Mouse (Mus musculus) megakaryocyte progenitor cell, adult 5-6 weeks (primary cell): ENCODE measurements around the gene Scfd2. TPM values are rescaled to one million over a fixed set of nuclear protein-coding genes. Genes with fewer than 3 reads are reported as not detected.

Experiments used
- ATAC-seq: replicated peaks from 2 replicates; pipeline ENCODE4 v1.8.0; 2016; ENCODE audit warnings: mild to moderate bottlenecking, moderate TSS enrichment, inconsistent platforms; ENCODE audit not compliant: poor library complexity
- total RNA-seq, 2 experiments: library from RNA; stranded (forward) in 1 of 2; stranded (reverse) in 1 of 2; fragments of 157-497, 149-512 nt in 1 of 2; fragments of 200-1000 nt in 1 of 2; gene quantifications; 2 replicates each; pipeline versions ENCODE4 v1.2.3 to v1.2.4; 2015 to 2017

The Scfd2 gene
- total RNA-seq, 2 experiments from 2014 or later = 17.8 to 20.2 TPM

GRCm38 (mm10) chr5:74250308-74250707 is 281.3 kb downstream of the Scfd2 start:
- ATAC-seq = no peak

DNA sequence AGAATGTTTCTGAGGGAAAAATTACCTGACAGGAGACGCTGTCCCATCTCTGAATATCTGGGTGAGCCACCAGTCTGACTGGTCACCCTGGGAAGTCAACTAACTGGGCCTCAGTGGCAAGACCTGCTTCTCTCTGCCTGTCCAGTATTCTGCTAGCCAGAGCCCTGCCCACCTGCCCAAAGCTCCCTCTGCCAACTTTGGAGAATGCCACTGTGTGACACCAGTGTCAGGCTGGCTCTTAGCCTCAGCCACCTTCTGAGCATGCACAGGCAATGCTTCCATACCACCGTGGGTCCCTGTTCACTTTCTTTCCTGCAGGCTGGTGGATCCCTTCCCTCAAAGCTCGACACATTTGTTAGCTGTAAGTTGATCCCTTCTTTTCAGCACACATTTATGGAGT is 281.8 kb downstream of the Scfd2 start:
- no peak for ATAC-seq

DNA sequence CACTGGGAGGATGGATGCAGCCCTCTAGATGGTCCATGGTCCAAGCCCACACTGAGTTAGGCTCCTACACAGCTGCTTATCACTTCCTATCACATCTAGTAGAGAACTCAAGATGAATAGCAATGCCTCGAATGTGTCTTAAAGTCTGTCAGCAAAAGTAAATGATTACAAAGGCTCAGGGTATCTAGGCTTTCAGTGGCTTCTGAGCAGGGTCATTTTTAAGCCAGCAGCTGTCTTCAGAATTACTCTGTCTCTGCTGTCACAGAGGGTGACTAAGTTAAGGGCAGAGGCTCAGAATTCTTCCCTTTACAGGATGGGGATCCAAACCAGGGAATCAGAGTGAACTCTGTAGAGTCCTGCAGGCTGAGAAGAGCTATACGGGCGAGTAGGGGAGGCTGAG is 284.6 kb downstream of the Scfd2 start:
- no peak for ATAC-seq

- ATAC-seq = no peak
Measured at GRCm38 (mm10) chr5:74246453-74246852, 285.1 kb downstream of the Scfd2 start.

DNA sequence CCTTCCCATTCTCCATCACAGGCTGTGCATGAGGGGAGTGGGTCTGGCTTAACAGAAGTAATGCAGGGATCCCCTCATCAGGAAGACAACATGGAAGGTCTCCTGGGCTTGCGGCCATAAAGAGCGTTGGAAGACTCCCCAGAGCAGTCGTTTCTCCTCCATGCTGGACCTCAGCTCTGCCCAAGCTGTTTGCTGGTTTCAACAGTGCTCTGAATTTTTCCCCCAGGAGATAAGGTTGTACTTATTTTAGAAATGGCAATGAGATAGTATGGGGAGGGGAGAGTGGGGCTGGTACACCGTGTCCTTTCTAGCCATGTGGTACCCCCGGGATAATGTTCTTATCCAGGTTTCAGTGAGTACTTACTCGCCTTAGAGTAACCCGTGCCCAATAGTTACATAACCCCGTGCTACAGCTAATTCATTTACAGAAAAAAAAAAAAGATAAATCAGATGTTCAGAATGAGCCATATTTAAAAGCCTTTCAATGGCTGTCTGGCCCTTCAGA is 285.9 kb downstream of the Scfd2 start:
- ATAC-seq = no peak

- no peak for ATAC-seq
Measured at GRCm38 (mm10) chr5:74244406-74245019, 287.0 kb downstream of the Scfd2 start.

GRCm38 (mm10) chr5:74242654-74243053 is 288.9 kb downstream of the Scfd2 start:
- no peak for ATAC-seq

- ATAC-seq = no peak
Measured at GRCm38 (mm10) chr5:74240926-74241680, 290.5 kb downstream of the Scfd2 start.

DNA sequence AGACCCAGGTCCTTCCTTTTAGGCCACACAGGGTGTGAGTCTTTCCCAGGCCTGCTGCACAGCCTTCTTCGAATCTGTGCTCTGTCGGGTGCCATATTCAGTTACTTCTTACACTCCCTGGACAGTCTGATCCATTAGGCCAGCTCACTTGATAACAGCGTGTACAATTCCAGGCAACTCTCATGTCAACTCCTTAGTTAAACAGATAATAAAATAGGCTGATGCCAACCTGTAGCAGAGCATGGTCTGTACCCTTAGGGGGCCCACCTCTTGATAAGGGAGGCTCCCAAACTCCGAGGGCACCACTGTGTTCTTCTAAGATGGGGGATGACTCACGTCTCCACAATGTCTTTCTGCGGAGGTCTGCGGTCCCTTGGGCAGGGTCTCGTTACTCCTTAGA is 291.3 kb downstream of the Scfd2 start:
- no peak for ATAC-seq

DNA sequence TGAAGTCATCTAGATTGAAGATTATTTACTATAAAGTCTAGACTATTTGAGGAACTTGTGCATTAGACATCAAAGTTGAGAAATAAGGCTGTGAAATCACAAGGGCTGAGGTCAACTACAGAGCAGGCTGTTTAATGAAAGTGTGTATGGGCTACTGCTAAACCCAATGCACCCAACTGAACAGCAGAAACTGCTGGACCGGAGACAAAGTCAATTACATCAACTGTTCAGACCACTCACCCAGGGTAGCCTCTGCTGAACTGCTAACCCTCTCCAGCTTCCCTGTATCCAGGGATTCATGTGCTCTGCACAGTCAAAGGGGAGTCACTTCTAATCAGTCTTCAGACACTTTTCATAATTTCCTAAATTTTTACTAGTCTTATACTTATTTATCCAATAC is 292.2 kb downstream of the Scfd2 start:
- ATAC-seq = no peak

DNA sequence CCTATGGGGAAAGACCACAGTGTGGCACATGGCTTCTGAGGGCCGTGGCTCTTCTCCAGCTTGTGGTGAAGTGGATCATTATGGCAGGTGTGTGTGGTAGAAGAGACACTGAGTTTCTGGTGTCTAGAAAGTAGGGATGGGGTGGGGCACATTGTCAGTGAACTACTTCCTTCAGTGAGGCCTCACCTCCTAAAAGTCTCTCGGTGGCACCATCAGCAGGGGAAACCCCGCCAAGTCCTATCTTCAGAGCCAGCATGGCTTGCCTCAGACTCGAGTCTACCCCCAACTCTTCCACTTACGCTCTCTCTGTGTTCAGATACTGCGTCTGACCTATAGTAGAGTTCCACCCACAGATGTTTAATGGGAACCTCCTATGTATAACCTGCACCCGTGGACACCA is 297.8 kb downstream of the Scfd2 start:
- no peak for ATAC-seq

DNA sequence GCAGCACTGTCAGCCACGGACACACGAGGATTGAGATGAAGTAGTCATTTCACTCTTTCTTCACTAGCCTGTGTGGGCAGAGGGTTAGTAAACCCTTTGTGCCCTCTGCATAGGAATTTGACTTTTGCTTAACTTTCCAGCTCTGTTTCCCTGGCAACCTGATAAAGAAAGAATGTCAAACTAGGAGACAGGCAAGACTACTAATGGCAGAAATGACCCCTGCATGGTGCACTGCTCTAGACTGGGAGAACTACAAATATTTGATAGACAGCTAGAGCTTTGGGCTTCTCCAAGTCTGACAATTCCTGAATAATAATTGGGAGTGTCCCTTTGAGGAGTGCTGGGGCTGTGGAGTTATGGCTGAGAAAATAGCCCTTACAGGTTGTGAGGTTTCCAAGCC is 301.0 kb downstream of the Scfd2 start:
- ATAC-seq = no peak

DNA sequence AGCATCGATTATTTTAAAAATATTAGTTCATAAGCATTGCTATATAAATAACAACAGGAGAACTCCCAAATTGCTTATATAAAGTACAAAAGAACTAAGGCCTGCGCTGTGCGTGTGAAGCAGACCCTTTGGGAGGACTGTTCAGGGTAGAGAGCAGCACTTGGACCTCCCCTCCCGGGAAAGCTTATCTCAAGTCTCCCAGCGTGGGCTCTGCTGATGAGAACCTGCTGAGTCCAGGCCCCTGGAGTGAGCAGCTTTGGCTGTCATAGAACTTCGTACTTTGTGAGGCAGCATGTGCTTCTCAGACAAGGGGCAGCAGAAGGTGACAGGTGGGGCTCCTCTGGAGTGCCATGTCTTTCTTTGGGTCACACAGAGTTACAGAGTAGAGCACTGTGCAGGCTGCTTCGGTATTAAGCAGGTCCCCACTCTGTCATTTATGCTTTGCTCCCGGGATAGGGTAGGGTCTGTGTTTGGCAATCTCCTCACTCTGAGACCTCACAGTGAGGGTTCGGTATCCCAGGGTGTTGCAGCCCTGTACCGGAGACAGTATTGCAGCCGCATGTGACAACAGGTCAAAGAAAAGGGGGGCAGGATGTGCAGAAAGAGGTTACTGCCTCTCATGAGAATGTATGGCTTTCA is 301.7 kb downstream of the Scfd2 start:
- no peak for ATAC-seq

DNA sequence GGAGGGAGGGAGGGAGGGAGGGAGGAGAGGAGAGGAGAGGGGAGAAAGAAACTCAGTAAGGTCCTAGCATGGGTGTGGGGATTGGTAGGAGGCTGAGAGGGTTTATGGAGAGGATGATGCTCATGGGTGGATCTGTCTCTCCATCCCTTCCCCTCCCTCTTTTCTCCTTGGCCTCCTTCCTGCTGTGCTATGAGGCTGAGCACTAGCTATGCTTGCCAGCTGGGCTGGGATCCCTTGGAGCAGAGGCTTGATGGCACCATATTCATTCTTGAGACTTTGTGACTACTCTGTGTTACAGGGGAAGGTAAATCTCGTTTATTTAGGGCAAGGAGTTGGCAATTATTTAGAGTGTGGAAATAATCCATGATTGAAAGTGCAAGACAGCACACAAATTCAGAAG is 302.6 kb downstream of the Scfd2 start:
- no peak for ATAC-seq

GRCm38 (mm10) chr5:74227352-74227751 is 304.2 kb downstream of the Scfd2 start:
- no peak for ATAC-seq

- no peak for ATAC-seq
Measured at GRCm38 (mm10) chr5:74226183-74226582, 305.4 kb downstream of the Scfd2 start.

DNA sequence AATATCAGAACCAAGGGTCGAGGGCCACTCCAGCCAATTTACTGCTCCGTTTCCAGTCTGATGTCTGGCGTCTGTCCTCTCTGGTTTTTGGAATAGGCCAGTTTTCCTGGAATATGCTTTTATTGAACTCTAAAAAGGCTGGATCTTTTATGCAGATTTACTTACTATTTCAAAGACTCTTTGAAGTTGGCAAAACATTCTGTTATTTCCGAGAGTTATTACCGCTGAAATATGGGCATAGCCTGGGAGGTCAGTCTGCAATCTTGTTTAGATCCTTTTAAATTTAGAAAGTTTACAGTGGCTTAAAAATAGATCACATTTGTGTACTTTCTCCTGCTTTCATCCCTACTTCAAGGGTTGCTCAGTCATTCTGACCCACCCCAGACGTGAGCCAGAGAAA is 307.1 kb downstream of the Scfd2 start:
- no peak for ATAC-seq

DNA sequence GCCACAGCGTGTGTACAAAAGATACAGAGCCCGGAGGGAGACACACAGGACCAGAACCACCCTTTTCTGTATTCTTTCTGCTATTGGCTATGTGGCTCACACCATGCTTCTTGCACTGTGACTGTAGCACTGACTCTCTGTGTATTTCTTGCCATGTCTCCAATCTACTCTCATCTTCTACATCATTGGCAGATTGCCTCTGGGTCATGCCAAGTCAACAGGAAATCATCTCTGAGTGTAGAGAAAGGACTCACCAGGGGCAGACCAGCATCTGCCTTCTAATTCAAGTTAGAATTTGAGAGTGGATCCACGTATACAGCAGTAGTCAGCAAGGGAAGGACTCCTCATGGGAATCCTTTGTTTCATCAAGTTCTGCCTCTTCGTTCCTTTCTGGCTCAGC is 308.9 kb downstream of the Scfd2 start:
- ATAC-seq = no peak

DNA sequence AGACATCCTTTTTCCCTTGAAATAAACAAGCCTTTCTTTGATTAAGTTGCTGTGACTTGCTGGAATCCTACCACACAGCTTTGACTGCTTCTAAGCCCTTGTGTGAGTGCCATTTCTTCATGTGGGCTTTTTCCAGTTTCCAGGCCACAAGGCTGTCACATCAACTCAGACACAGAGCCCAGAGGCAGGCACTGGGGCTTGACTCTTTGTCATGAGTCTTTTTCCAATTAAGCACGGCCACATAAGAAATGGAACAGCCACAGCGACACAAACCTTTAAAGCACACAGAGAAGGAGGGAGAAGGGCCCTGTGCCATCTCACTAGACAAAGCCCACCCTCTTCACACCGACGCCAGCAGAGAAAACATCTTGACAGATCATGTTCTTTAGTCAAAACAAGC is 313.0 kb downstream of the Scfd2 start:
- no peak for ATAC-seq

DNA sequence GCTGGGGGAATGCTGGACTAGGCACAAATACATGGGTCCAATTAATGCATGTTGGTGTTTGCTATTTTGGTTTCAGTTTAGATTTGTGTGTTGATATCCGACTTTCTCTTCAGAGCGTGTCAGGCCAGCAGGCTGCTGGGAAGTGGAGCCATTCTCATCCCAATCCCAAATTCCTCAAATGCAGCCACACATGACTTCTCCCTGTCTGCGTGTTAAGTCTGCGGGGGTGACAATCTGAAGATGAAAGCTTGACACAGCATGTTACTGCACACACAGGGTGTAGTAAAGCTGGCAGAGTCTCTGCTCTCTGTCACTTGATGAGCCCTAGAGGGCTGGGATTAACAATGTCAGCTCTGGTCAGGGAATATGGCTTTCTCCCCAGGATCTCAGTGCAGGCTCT is 316.4 kb downstream of the Scfd2 start:
- ATAC-seq = no peak

- no peak for ATAC-seq
Measured at GRCm38 (mm10) chr5:74214501-74215110, 317.0 kb downstream of the Scfd2 start.

GRCm38 (mm10) chr5:74211346-74211745 is 320.2 kb downstream of the Scfd2 start:
- no peak for ATAC-seq
